Mouse (Mus musculus): Measurements from ENCODE around the gene Alx3. TPM values are rescaled to one million over a fixed set of nuclear protein-coding genes. Genes with fewer than 3 reads are reported as not detected.
"Not testable (repeated sequence)": the region's sequence is repeated elsewhere in the genome, so short reads cannot be mapped to it uniquely, and the experiment has no call there.

Alx3 gene
- polyA plus RNA-seq, 1 experiment, result 0.05 TPM

- H3K4me1 ChIP-seq (ENCODE audit: control insufficient read depth, insufficient read depth, low read length), result peaks cover 3% of the 10 kb centered on the region
- no peak overlapping the region; the same call in 1 of the 2 replicates for H3K4me3 ChIP-seq (ENCODE audit: control insufficient read depth, low read depth, low read length)
- no peak overlapping the region for H3K27ac ChIP-seq (ENCODE audit: control insufficient read depth, insufficient read depth, low read depth, low read length)
- no peaks in the 10 kb centered on the region for H3K27me3 ChIP-seq (ENCODE audit: control insufficient read depth, insufficient read depth, low read length)
- no peaks in the 10 kb centered on the region for H3K36me3 ChIP-seq (ENCODE audit: control insufficient read depth, insufficient read depth, low read length)
- TF ChIP-seq CTCF (IDR thresholded peaks at IDR 0.05; ENCODE audit: control insufficient read depth, insufficient read depth, insufficient replicate concordance, low read depth, low read length) (no peak), POLR2A (IDR thresholded peaks at IDR 0.05; ENCODE audit: control insufficient read depth, low read depth, low read length) (no peak)
Measured at GRCm38 (mm10) chr3:107632786-107633185, 38.0 kb downstream of the Alx3 start.

GRCm38 (mm10) chr3:107633906-107634305 lies 39.1 kb downstream of the Alx3 start:
- no peak overlapping the region for H3K4me3 ChIP-seq (ENCODE audit: control insufficient read depth, low read depth, low read length)
- no peaks in the 10 kb centered on the region for H3K36me3 ChIP-seq (ENCODE audit: control insufficient read depth, insufficient read depth, low read length)
- TF ChIP-seq POLR2A (IDR thresholded peaks at IDR 0.05; ENCODE audit: control insufficient read depth, low read depth, low read length) (no peak), CTCF (IDR thresholded peaks at IDR 0.05; ENCODE audit: control insufficient read depth, insufficient read depth, insufficient replicate concordance, low read depth, low read length) (no peak)
- H3K27me3 ChIP-seq (ENCODE audit: control insufficient read depth, insufficient read depth, low read length), result no peaks in the 10 kb centered on the region
- H3K27ac ChIP-seq (ENCODE audit: control insufficient read depth, insufficient read depth, low read depth, low read length), result no peak overlapping the region
- H3K4me1 ChIP-seq (ENCODE audit: control insufficient read depth, insufficient read depth, low read length), result peaks cover 3% of the 10 kb centered on the region

GRCm38 (mm10) chr3:107635836-107636235 lies 41.0 kb downstream of the Alx3 start:
- TF ChIP-seq CTCF (IDR thresholded peaks at IDR 0.05; ENCODE audit: control insufficient read depth, insufficient read depth, insufficient replicate concordance, low read depth, low read length) (no peak), POLR2A (IDR thresholded peaks at IDR 0.05; ENCODE audit: control insufficient read depth, low read depth, low read length) (no peak)
- Histone ChIP-seq H3K4me1 (ENCODE audit: control insufficient read depth, insufficient read depth, low read length) (no peaks in the 10 kb centered on the region; the same call in 1 of the 2 replicates), H3K4me3 (ENCODE audit: control insufficient read depth, low read depth, low read length) (no peak overlapping the region), H3K36me3 (ENCODE audit: control insufficient read depth, insufficient read depth, low read length) (no peaks in the 10 kb centered on the region), H3K27me3 (ENCODE audit: control insufficient read depth, insufficient read depth, low read length) (no peaks in the 10 kb centered on the region), H3K27ac (ENCODE audit: control insufficient read depth, insufficient read depth, low read depth, low read length) (no peak overlapping the region)

- H3K36me3 ChIP-seq (ENCODE audit: control insufficient read depth, insufficient read depth, low read length), result no peaks in the 10 kb centered on the region
- H3K27ac ChIP-seq (ENCODE audit: control insufficient read depth, insufficient read depth, low read depth, low read length), result no peak overlapping the region
- no peak overlapping the region for H3K4me3 ChIP-seq (ENCODE audit: control insufficient read depth, low read depth, low read length)
- no peaks in the 10 kb centered on the region for H3K27me3 ChIP-seq (ENCODE audit: control insufficient read depth, insufficient read depth, low read length)
- TF ChIP-seq CTCF (IDR thresholded peaks at IDR 0.05; ENCODE audit: control insufficient read depth, insufficient read depth, insufficient replicate concordance, low read depth, low read length) (no peak), POLR2A (IDR thresholded peaks at IDR 0.05; ENCODE audit: control insufficient read depth, low read depth, low read length) (no peak)
- H3K4me1 ChIP-seq (ENCODE audit: control insufficient read depth, insufficient read depth, low read length), result no peaks in the 10 kb centered on the region
Measured at GRCm38 (mm10) chr3:107636236-107636635, 41.4 kb downstream of the Alx3 start.

GRCm38 (mm10) chr3:107637606-107638172 lies 42.9 kb downstream of the Alx3 start:
- H3K27me3 ChIP-seq (ENCODE audit: control insufficient read depth, insufficient read depth, low read length), result no peaks in the 10 kb centered on the region
- no peaks in the 10 kb centered on the region for H3K4me1 ChIP-seq (ENCODE audit: control insufficient read depth, insufficient read depth, low read length)
- H3K36me3 ChIP-seq (ENCODE audit: control insufficient read depth, insufficient read depth, low read length), result no peaks in the 10 kb centered on the region
- H3K27ac ChIP-seq (ENCODE audit: control insufficient read depth, insufficient read depth, low read depth, low read length), result no peak overlapping the region
- no peak for TF ChIP-seq POLR2A (IDR thresholded peaks at IDR 0.05; ENCODE audit: control insufficient read depth, low read depth, low read length)
- H3K4me3 ChIP-seq (ENCODE audit: control insufficient read depth, low read depth, low read length), result no peak overlapping the region

- no peak for TF ChIP-seq CTCF (IDR thresholded peaks at IDR 0.05; ENCODE audit: control insufficient read depth, insufficient read depth, insufficient replicate concordance, low read depth, low read length)
- no peak for TF ChIP-seq POLR2A (IDR thresholded peaks at IDR 0.05; ENCODE audit: control insufficient read depth, low read depth, low read length)
- H3K27ac ChIP-seq (ENCODE audit: control insufficient read depth, insufficient read depth, low read depth, low read length), result no peak overlapping the region
- no peaks in the 10 kb centered on the region for H3K27me3 ChIP-seq (ENCODE audit: control insufficient read depth, insufficient read depth, low read length)
- H3K4me3 ChIP-seq (ENCODE audit: control insufficient read depth, low read depth, low read length), result no peak overlapping the region
- no peaks in the 10 kb centered on the region for H3K4me1 ChIP-seq (ENCODE audit: control insufficient read depth, insufficient read depth, low read length)
- H3K36me3 ChIP-seq (ENCODE audit: control insufficient read depth, insufficient read depth, low read length), result no peaks in the 10 kb centered on the region
Measured at GRCm38 (mm10) chr3:107646947-107647346, 52.1 kb downstream of the Alx3 start.

- H3K27me3 ChIP-seq (ENCODE audit: control insufficient read depth, insufficient read depth, low read length); H3K4me3 ChIP-seq (ENCODE audit: control insufficient read depth, low read depth, low read length); H3K36me3 ChIP-seq (ENCODE audit: control insufficient read depth, insufficient read depth, low read length); H3K27ac ChIP-seq (ENCODE audit: control insufficient read depth, insufficient read depth, low read depth, low read length); H3K4me1 ChIP-seq (ENCODE audit: control insufficient read depth, insufficient read depth, low read length): not testable (repeated sequence)
Measured at GRCm38 (mm10) chr3:107650276-107650675, 55.4 kb downstream of the Alx3 start.

- Histone ChIP-seq H3K36me3 (ENCODE audit: control insufficient read depth, insufficient read depth, low read length) (no peaks in the 10 kb centered on the region), H3K27me3 (ENCODE audit: control insufficient read depth, insufficient read depth, low read length) (no peaks in the 10 kb centered on the region), H3K4me1 (ENCODE audit: control insufficient read depth, insufficient read depth, low read length) (no peaks in the 10 kb centered on the region), H3K27ac (ENCODE audit: control insufficient read depth, insufficient read depth, low read depth, low read length) (no peak overlapping the region), H3K4me3 (ENCODE audit: control insufficient read depth, low read depth, low read length) (no peak overlapping the region)
- TF ChIP-seq POLR2A (IDR thresholded peaks at IDR 0.05; ENCODE audit: control insufficient read depth, low read depth, low read length) (no peak), CTCF (IDR thresholded peaks at IDR 0.05; ENCODE audit: control insufficient read depth, insufficient read depth, insufficient replicate concordance, low read depth, low read length) (no peak)
Measured at GRCm38 (mm10) chr3:107652968-107653367, 58.1 kb downstream of the Alx3 start.
